Mouse (Mus musculus) T-helper 1 cell (primary cell): ENCODE measurements around the gene Sh2b1.
"Not testable (repeated sequence)": the region's sequence is repeated elsewhere in the genome, so short reads cannot be mapped to it uniquely, and the experiment has no call there.

ENCODE experiments used
- in situ Hi-C: fragments of 300-600 bp; cut with MboI, MseI; formaldehyde crosslinking; loops from one replicate; pipeline ENCODE4 v1.15.1; 2025; ENCODE audit warnings: high pct_unique_total_duplicates

Sh2b1 gene

DNA sequence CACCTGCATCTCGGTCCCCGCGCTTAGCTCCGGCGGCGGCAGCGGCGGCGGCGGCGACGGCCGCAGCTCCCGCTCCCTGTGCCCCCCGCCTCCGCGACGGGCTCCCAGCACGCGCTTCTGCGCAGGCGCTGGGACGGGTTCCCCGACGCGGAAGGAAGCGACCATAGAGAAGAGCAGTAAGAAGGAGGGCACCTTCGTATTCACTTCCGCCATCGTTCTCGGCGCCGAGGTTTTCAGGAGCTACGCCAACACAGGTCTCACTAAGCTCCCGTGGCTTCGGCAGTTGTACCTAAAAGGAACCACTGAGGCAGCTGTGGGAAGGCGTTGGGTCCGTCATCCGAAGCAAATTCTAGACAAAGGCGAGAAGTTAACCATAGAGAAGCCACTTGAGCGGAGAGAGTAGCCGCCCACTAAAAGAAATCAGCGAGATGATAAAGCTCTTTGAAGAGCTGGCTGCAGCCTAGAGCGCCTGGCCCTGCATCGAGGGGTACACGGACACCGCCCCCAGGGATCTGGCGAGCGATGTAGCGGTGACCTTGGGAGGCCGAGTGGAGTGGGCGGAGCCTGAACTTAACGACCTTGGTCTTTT is at the start of gene Sh2b1:
TSS of gene Sh2b1 (minus strand) at position 432 of the 589 bp plus-strand sequence.
- in situ Hi-C loops: no loop called here

GRCm38 (mm10) chr7:126523316-126523715 is 48.1 kb upstream of the Sh2b1 start:
- in situ Hi-C loops: no loop called here

DNA sequence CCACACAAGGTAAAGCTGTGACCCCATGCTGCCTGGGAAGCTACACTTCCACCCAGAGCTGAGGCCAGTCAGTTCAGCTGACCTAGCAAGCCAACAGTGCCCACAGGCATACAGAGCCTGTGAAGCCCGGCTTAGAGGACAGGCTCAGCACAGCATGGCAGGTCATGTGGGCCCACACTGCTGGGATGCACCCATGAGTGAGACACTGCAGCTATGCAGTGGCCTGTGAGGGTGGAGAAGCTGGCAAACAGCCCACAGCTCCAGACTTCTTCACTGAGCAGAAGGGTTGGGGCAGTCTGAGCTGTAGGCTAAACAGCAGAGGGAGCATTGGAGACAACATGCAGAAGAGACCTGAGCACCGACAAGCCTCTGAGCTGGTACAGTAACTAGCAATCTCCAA is 44.3 kb upstream of the Sh2b1 start:
- in situ Hi-C loops: no loop called here

DNA sequence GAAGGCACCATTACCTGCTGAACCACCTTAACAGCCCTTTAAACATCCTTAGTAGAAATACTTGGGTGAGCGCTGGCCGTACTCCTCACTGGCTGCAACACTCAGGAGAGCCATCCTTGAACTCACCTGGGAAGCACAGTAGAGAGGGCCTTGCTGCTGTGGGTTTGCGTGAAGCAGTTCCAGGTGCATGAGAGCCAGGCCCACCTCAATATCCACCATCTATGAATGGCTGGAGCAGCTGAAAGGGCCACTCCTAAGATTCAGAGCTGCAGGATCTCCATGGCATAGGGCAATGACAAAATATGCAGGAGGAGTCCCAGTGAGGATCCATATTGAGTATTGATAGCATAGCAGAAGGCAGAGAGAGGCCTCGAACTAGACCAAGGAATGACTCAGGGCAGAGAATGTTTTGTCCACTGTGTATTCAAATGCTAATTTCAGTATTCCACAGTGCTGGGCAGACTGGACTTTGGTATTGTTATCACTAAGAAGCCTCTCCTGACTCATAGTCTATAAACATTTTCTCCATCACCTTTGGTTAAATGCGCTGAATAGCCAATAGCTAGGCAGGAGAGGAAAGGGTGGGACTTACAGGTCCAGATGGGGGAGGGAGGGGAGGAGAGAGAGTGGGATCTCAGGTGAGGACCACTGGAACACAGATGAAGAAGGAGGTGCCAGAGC is 43.2 kb upstream of the Sh2b1 start:
- in situ Hi-C loops: no loop called here

DNA sequence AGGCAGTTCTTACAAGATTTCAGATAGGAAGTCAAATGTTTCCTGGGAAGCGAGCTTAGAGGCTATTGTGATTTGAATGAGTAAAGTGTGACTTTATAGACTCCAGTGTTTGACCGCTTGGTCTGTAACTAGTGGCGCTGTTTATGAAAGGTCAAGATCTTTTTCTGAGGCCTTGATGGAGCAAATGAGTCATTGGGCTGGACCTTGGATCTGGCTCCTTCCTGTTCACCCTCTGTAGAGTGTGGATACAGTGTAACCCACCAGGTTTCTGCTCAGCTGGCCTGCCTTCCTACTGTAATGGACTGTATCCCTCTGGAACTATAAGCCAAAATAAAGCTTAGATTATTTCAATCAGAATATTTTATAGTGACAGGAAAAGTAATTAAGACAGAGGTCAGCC is 36.1 kb upstream of the Sh2b1 start:
- in situ Hi-C loops: loop anchor here (5.0 kb wide), 1 partner anchor 64 kb away; no protein-coding TSS in a partner anchor

GRCm38 (mm10) chr7:126507126-126507778 is 32.0 kb upstream of the Sh2b1 start:
- in situ Hi-C loops: no loop called here

DNA sequence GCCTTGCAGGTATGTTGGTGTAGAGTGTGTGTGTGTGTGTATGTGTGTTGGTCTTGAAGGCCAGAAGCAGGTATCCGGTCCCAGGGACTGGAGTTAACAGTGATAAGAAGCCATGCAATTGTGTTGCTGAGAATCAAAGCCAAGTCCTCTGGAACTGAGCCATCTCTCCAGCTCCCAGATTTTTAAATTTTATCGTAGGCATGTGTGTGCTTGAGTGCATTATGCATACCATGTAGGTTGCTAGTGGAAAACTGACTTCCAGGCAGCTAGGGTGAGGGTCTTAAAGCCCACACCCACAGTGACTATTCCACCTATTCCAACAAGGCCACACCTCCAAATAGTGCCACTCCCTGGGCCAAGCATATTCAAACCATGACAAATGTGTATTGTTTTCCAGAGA is 29.7 kb upstream of the Sh2b1 start:
- in situ Hi-C loops: no loop called here

- in situ Hi-C loops: no loop called here
Observed at GRCm38 (mm10) chr7:126503273-126503878, 28.2 kb upstream of the Sh2b1 start, which contains the start of gene Atxn2l. Gene Atxn2l, minus strand, starts transcription at chr7:126503437.

- in situ Hi-C loops: no loop called here
Observed at GRCm38 (mm10) chr7:126502751-126503150, 27.5 kb upstream of the Sh2b1 start.

- in situ Hi-C loops: no loop called here
Observed at GRCm38 (mm10) chr7:126502023-126502741, 27.0 kb upstream of the Sh2b1 start.

DNA sequence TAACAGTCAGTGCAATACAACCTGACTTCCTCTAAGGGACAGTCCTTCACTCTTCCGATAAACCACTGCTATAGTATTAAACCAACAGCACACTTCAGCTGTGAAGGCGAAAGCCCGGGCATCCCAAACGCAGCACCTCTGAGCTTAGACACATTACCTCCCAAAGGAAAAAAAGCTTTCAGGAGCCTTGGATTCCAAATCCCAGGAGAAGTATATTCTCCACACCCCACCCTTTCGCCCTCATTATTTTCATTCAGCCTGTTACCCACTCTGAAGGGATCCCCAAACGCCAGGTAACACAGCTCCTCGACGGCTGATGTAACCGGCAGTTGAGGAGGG is 26.4 kb upstream of the Sh2b1 start:
- in situ Hi-C loops: no loop called here

DNA sequence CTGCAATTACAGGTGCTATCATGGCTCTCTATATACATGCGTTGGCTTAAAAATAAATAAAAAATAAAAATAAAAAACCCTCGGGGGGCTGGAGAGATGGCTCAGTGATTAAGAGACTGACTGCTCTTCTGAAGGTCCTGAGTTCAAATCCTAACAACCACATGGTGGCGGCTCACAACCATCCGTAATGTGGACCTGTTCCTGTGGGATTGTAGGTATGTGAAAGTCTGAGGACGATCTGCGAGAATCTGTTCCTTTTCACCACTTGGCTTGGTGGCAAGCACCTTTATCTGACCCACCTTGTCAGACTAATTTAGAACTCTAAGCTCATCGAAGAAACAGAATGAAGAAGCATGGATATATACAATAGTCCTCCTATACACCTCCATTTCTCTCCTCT is 24.2 kb upstream of the Sh2b1 start:
- in situ Hi-C loops: loop anchor here (5.0 kb wide), 1 partner anchor 63 kb away; no protein-coding TSS in a partner anchor

DNA sequence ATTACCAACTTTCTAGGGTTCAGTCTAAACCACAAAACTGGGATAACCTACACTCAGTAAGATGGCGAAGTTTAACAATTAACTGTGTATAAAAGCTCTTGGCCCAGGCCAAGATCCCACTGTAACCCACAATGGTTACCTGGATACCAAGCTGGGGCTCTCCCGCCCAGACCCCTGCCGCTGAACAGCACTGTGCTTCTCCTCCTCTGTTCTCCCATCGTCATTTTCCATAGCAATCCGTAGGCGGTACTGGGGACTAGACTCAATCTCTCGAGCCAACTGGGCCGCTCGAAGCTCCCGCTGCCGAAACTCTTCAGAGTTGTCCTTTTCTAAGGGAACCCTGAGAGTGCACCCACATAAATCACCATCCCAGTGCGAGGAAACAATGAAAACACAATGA is 22.7 kb upstream of the Sh2b1 start:
- in situ Hi-C loops: loop anchor here (5.0 kb wide), 1 partner anchor 64 kb away; no protein-coding TSS in a partner anchor

- in situ Hi-C loops: loop anchor here (5.0 kb wide), 1 partner anchor 66 kb away; no protein-coding TSS in a partner anchor
Observed at GRCm38 (mm10) chr7:126496475-126496874, 21.3 kb upstream of the Sh2b1 start.

DNA sequence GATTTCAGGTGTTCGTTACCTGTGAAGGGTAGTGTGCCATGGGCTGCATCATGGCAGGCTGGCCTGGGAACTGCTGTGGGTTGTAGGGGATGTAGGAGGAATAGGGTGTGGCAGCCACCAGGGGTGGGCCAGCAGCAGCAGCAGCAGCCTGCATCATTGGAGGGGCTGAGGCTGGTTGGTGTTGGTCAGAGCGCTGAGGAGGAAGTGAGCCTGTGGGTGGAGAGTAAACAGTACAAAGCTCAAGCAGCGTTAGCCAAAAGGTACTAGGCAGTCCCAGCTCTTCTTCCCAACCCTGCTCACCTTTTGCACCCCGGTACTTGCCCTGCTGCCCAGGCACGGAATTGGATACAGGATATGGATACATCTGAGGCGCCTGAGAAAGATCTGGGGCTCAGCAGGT is 18.9 kb upstream of the Sh2b1 start:
- in situ Hi-C loops: no loop called here

GRCm38 (mm10) chr7:126491973-126492372 is 16.7 kb upstream of the Sh2b1 start:
- in situ Hi-C loops: no loop called here

GRCm38 (mm10) chr7:126491005-126491404 is 15.8 kb upstream of the Sh2b1 start:
- in situ Hi-C loops: no loop called here

GRCm38 (mm10) chr7:126487617-126488385 is 12.6 kb upstream of the Sh2b1 start:
- in situ Hi-C loops: not testable (repeated sequence)

GRCm38 (mm10) chr7:126487052-126487483 is 11.8 kb upstream of the Sh2b1 start, which contains the start of gene Tufm:
Gene Tufm, plus strand, starts transcription at chr7:126487361.
- in situ Hi-C loops: no loop called here

- in situ Hi-C loops: no loop called here
Observed at GRCm38 (mm10) chr7:126482392-126482871, 7.2 kb upstream of the Sh2b1 start.

GRCm38 (mm10) chr7:126481699-126482098 is 6.5 kb upstream of the Sh2b1 start:
- in situ Hi-C loops: no loop called here
